Mouse (Mus musculus) midbrain, postnatal 0 days (tissue): ENCODE data around the gene Caly. TPM values are rescaled to one million over a fixed set of nuclear protein-coding genes. Genes with fewer than 3 reads are reported as not detected.

Experiments used
- ATAC-seq: fragments of 200-750 bp; cut with Nextera tagmentation; 2 replicates; pipeline ENCODE4 v1.8.0; 2017; ENCODE audit warnings: moderate number of reproducible peaks, mild to moderate bottlenecking, moderate TSS enrichment, moderate library complexity; ENCODE audit not compliant: low FRiP score
- DNase-seq: peaks from one replicate; pipeline ENCODE4 v3.0.0-alpha.2; 2015; ENCODE audit warnings: low spot score
- H3K27ac ChIP-seq: fragments of 300-500 bp; sonication (generic); 2 replicates; pipeline ENCODE4 v1.5.1; 2014; ENCODE audit warnings: low read depth, mild to moderate bottlenecking, low read length, mixed read lengths
- H3K27me3 ChIP-seq: fragments of 300-500 bp; sonication (generic); 2 replicates; pipeline ENCODE4 v1.6.1; 2014; ENCODE audit warnings: low read length, control low read depth, mixed read lengths; ENCODE audit not compliant: insufficient read depth
- H3K36me3 ChIP-seq: fragments of 300-500 bp; sonication (generic); 2 replicates; pipeline ENCODE4 v1.6.1; 2014; ENCODE audit warnings: low read length, control low read depth, mixed read lengths; ENCODE audit not compliant: insufficient read depth
- H3K4me1 ChIP-seq: fragments of 300-500 bp; sonication (generic); 2 replicates; pipeline ENCODE4 v1.6.1; 2014; ENCODE audit warnings: mild to moderate bottlenecking, control low read depth, antibody characterized with exemption, low read length, mixed read lengths; ENCODE audit not compliant: insufficient read depth
- H3K4me2 ChIP-seq: fragments of 300-500 bp; sonication (generic); 2 replicates; pipeline ENCODE4 v1.6.1; 2014; ENCODE audit warnings: low read depth, mild to moderate bottlenecking, low read length, mixed read lengths; ENCODE audit not compliant: poor library complexity, severe bottlenecking
- H3K4me3 ChIP-seq: fragments of 300-500 bp; sonication (generic); 2 replicates; pipeline ENCODE4 v1.5.1; 2014; ENCODE audit warnings: low read depth, mild to moderate bottlenecking, low read length, moderate library complexity
- H3K9ac ChIP-seq: fragments of 300-500 bp; sonication (generic); replicated peaks from 2 replicates; pipeline ENCODE4 v1.6.1; 2014; ENCODE audit warnings: mild to moderate bottlenecking, low read length, moderate library complexity, mixed read lengths; ENCODE audit not compliant: poor library complexity, severe bottlenecking
- H3K9me3 ChIP-seq: fragments of 300-500 bp; sonication (generic); 2 replicates; pipeline ENCODE4 v1.6.1; 2016; ENCODE audit warnings: low read length, control low read depth
- CTCF ChIP-seq: IDR thresholded peaks from 2 replicates; pipeline ENCODE4 v1.5.1; 2016; ENCODE audit warnings: antibody characterized with exemption, mild to moderate bottlenecking
- WGBS: fragments of 180-500 bp; shearing (Covaris S2); extraction: QIAGEN DNeasy Blood & Tissue Kit; methylation state at CpG from one replicate; pipeline ENCODE4 v1.1.7; 2014; 5-methylcytosine and 5-hydroxymethylcytosine counted together
- polyA plus RNA-seq: library from polyadenylated mRNA; unstranded; fragments of >200 nt; fragmentation: Nextera tagmentation; extraction: Ambion mirVana; gene quantifications from 2 replicates; pipeline ENCODE4 v1.2.1, GENCODE M21; 2015
- total RNA-seq: library from RNA; depleted of rRNA; stranded (reverse); fragments of >200 nt; gene quantifications from 2 replicates; pipeline ENCODE4 v1.2.3, GENCODE M21; 2014; rRNA removed

Caly gene
- total and polyA plus RNA-seq, 2 experiments from 2014 or later: 435 to 595 TPM

DNA sequence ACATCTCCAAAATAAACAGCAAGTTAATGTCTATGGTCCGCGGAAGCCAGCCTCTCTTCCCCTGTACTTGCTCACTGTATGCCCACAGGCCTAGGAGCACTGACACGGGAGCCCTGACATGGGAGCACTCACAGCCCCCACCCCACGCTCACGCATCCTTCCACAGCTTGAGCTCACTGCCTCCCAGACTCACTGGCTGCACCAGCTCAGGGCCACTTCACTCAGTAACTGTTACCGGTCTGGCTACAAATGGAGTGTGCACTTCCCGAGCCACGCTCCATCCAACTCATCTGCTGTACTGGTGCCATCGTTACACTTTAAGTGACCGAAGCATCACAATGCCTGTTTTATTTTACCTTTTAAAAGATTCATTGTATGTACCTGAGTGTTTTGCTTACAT is 50.0 kb downstream of the Caly start:
- ATAC-seq (no peak), DNase-seq (no peak)
- H3K4me2 ChIP-seq: no peak overlapping the region
- H3K9ac ChIP-seq: no peak overlapping the region
- H3K4me1 ChIP-seq: peaks cover 3% of the 10 kb centered on the region; the same call in 1 of the 2 replicates
- H3K27me3 ChIP-seq: no peaks in the 10 kb centered on the region
- no peak for TF ChIP-seq CTCF
- WGBS: 96% methylated on average over 10 of the region's 10 CpGs
- no peak overlapping the region for H3K4me3 ChIP-seq
- H3K9me3 ChIP-seq: no peaks in the 10 kb centered on the region
- H3K27ac ChIP-seq: no peak overlapping the region
- H3K36me3 ChIP-seq: peaks cover 43% of the 10 kb centered on the region

DNA sequence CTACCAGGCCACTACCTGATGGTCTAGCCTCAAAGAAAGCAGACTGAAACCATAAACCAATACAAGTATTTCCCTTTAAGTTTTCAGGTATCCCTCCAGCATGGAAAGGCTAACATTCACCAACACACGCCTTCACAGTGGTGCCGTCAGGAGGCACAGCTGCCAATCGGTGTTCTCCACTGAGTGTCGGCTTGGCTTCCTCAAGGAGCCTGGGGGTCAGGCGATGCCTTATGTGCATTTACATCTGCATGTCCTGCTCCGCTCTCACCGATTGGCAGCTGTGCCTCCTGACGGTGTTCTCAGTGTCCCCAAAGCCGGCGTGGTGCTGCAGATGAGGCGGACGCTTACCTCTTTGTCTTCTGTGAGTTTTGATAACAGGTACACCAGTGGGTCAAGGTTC is 50.6 kb downstream of the Caly start:
- H3K4me3 ChIP-seq: no peak overlapping the region
- H3K4me1 ChIP-seq: peaks cover 3% of the 10 kb centered on the region; the same call in 1 of the 2 replicates
- no peak overlapping the region for H3K4me2 ChIP-seq
- WGBS: 96% methylated on average over 12 of the region's 12 CpGs
- no peak for TF ChIP-seq CTCF
- ATAC-seq: no peak
- no peaks in the 10 kb centered on the region for H3K27me3 ChIP-seq
- DNase-seq: no peak
- no peak overlapping the region for H3K27ac ChIP-seq
- no peak overlapping the region for H3K9ac ChIP-seq
- H3K36me3 ChIP-seq: peaks cover 43% of the 10 kb centered on the region
- H3K9me3 ChIP-seq: no peaks in the 10 kb centered on the region

Other genes starting within 250 kb of the Caly start
- gene Adgra1, start 248.4 kb downstream of the Caly start, total RNA-seq: 22.0 and 27.8 TPM in 2 replicates
- gene Adgra1, start 248.4 kb downstream of the Caly start, polyA plus RNA-seq: 47.6 and 55.3 TPM in 2 replicates
- gene Kndc1, start 187.9 kb downstream of the Caly start, total RNA-seq: 71.5 and 80.6 TPM in 2 replicates
- gene Kndc1, start 187.9 kb downstream of the Caly start, polyA plus RNA-seq: 20.2 and 22.4 TPM in 2 replicates
- not detected in 2 replicates for gene Utf1, start 138.8 kb downstream of the Caly start, total RNA-seq
- gene Utf1, start 138.8 kb downstream of the Caly start, polyA plus RNA-seq: not detected in 2 replicates
- gene 6430531B16Rik, start 103.8 kb downstream of the Caly start, total RNA-seq: 1.0 and 1.6 TPM in 2 replicates
- 1.5 and 1.6 TPM in 2 replicates for gene 6430531B16Rik, start 103.8 kb downstream of the Caly start, polyA plus RNA-seq
- 1.2 and 2.7 TPM in 2 replicates for gene Adam8, start 90.0 kb downstream of the Caly start, total RNA-seq
- gene Adam8, start 90.0 kb downstream of the Caly start, polyA plus RNA-seq: 0.42 and 0.53 TPM in 2 replicates
- gene Zfp511, start 46.2 kb downstream of the Caly start, total RNA-seq: 33.6 and 42.5 TPM in 2 replicates
- gene Zfp511, start 46.2 kb downstream of the Caly start, polyA plus RNA-seq: 63.5 and 68.5 TPM in 2 replicates
- gene Tubgcp2, start 45.9 kb downstream of the Caly start, total RNA-seq: 66.9 and 70.1 TPM in 2 replicates
- gene Tubgcp2, start 45.9 kb downstream of the Caly start, polyA plus RNA-seq: 61.6 and 65.2 TPM in 2 replicates
- gene Msx3, start 33.5 kb downstream of the Caly start, total RNA-seq: 0.16 and 0.47 TPM in 2 replicates
- 0.10 TPM in 1 of 2 replicates, not detected in the other for gene Msx3, start 33.5 kb downstream of the Caly start, polyA plus RNA-seq
- not detected in 2 replicates for gene Prap1, start 10.8 kb upstream of the Caly start, total RNA-seq
- not detected in 2 replicates for gene Prap1, start 10.8 kb upstream of the Caly start, polyA plus RNA-seq
- gene Fuom, start 19.9 kb upstream of the Caly start, total RNA-seq: 26.0 and 47.0 TPM in 2 replicates
- 46.1 and 47.6 TPM in 2 replicates for gene Fuom, start 19.9 kb upstream of the Caly start, polyA plus RNA-seq
- gene Paox, start 33.3 kb upstream of the Caly start, total RNA-seq: 8.7 and 12.5 TPM in 2 replicates
- gene Paox, start 33.3 kb upstream of the Caly start, polyA plus RNA-seq: 6.9 and 8.6 TPM in 2 replicates
- gene Echs1, start 33.9 kb upstream of the Caly start, total RNA-seq: 75.5 and 78.1 TPM in 2 replicates
- gene Echs1, start 33.9 kb upstream of the Caly start, polyA plus RNA-seq: 108 and 119 TPM in 2 replicates
- gene Mtg1, start 55.0 kb upstream of the Caly start, total RNA-seq: 9.9 and 10.0 TPM in 2 replicates
- 31.3 and 33.7 TPM in 2 replicates for gene Mtg1, start 55.0 kb upstream of the Caly start, polyA plus RNA-seq
- 63.9 and 70.5 TPM in 2 replicates for gene Sprn, start 72.3 kb upstream of the Caly start, total RNA-seq
- 34.9 and 38.3 TPM in 2 replicates for gene Sprn, start 72.3 kb upstream of the Caly start, polyA plus RNA-seq
- not detected in 2 replicates for gene Olfr522, start 82.2 kb upstream of the Caly start, total RNA-seq
- not detected in 2 replicates for gene Olfr522, start 82.2 kb upstream of the Caly start, polyA plus RNA-seq
- gene Olfr523, start 90.7 kb upstream of the Caly start, total RNA-seq: not detected in 2 replicates
- gene Olfr523, start 90.7 kb upstream of the Caly start, polyA plus RNA-seq: 0.05 TPM in 1 of 2 replicates, not detected in the other
- gene Olfr524, start 123.4 kb upstream of the Caly start, total RNA-seq: not detected in 2 replicates
- not detected in 2 replicates for gene Olfr524, start 123.4 kb upstream of the Caly start, polyA plus RNA-seq
- gene Cd163l1, start 135.7 kb upstream of the Caly start, total RNA-seq: not detected in 2 replicates
- not detected in 2 replicates for gene Cd163l1, start 135.7 kb upstream of the Caly start, polyA plus RNA-seq
- gene 5830411N06Rik, start 164.7 kb upstream of the Caly start, total RNA-seq: not detected in 2 replicates
- 0.04 TPM in 1 of 2 replicates, not detected in the other for gene 5830411N06Rik, start 164.7 kb upstream of the Caly start, polyA plus RNA-seq
- gene Olfr525, start 238.3 kb upstream of the Caly start, total RNA-seq: not detected in 2 replicates
- not detected in 2 replicates for gene Olfr525, start 238.3 kb upstream of the Caly start, polyA plus RNA-seq